In genomic region chr10:80687850-80688249, GRCm38 (mm10) we compare ENCODE assay signal across 7 mouse cellular contexts. TPM values are rescaled to one million over a fixed set of nuclear protein-coding genes. Genes with fewer than 3 reads are reported as not detected.
DNase-seq lines count a peak whose midpoint lies in the region; ATAC-seq and TF ChIP-seq lines count a peak whose summit lies in the region.

No protein-coding gene starts in this region.

- H3K4me1 ChIP-seq in bone marrow, adult 2 months (ENCODE audit: control insufficient read depth, insufficient read depth, low read length) = peaks cover 20% of the 10 kb centered on the region
- H3K4me1 ChIP-seq in forebrain, postnatal 0 days (ENCODE audit: insufficient read depth) = no peaks in the 10 kb centered on the region
- peaks cover 29% of the 10 kb centered on the region for H3K4me1 ChIP-seq in liver, postnatal 0 days (ENCODE audit: insufficient read depth)

- no peak overlapping the region for H3K27ac ChIP-seq in bone marrow, adult 2 months (ENCODE audit: control insufficient read depth, insufficient read depth, low read depth, low read length, poor library complexity)
- no peak overlapping the region for H3K27ac ChIP-seq in forebrain, postnatal 0 days (ENCODE audit: low read depth, low read length)
- no peak overlapping the region for H3K27ac ChIP-seq in liver, postnatal 0 days (ENCODE audit: low read depth)

- H3K4me3 ChIP-seq in bone marrow, adult 2 months (replicated peaks; ENCODE audit: control insufficient read depth, low read depth, low read length) = no peak overlapping the region
- H3K4me3 ChIP-seq in forebrain, postnatal 0 days (ENCODE audit: low read depth, low read length) = no peak overlapping the region
- no peak overlapping the region for H3K4me3 ChIP-seq in liver, postnatal 0 days (ENCODE audit: low read depth, low read length)

- TF ChIP-seq POLR2A in bone marrow, adult 2 months (IDR thresholded peaks at IDR 0.05; ENCODE audit: borderline replicate concordance, control insufficient read depth, low read depth, low read length) = no peak

- TF ChIP-seq EP300 in liver, postnatal 0 days (IDR thresholded peaks at IDR 0.05; ENCODE audit: low read depth) = no peak

- WGBS in bone marrow, adult 2 months = 30% methylated on average over 5 of the region's 5 CpGs
- WGBS in forebrain, postnatal 0 days = 26% methylated on average over 5 of the region's 5 CpGs
- WGBS in liver, postnatal 0 days (ENCODE audit: insufficient replicate concordance) = 40% methylated on average over 5 of the region's 5 CpGs

- no peaks in the 10 kb centered on the region for H3K27me3 ChIP-seq in forebrain, postnatal 0 days (ENCODE audit: insufficient read depth, low read length)
- H3K27me3 ChIP-seq in liver, postnatal 0 days (ENCODE audit: insufficient read depth, low read length) = no peaks in the 10 kb centered on the region

- H3K9me3 ChIP-seq in forebrain, postnatal 0 days (ENCODE audit: low read length) = no peaks in the 10 kb centered on the region
- H3K9me3 ChIP-seq in liver, postnatal 0 days (ENCODE audit: low read length) = no peaks in the 10 kb centered on the region

- H3K36me3 ChIP-seq in forebrain, postnatal 0 days (ENCODE audit: insufficient read depth) = peaks cover 83% of the 10 kb centered on the region
- H3K36me3 ChIP-seq in liver, postnatal 0 days (replicated peaks; ENCODE audit: insufficient read depth, low read length) = peaks cover 44% of the 10 kb centered on the region

- peak; percentile 83 for ATAC-seq in forebrain, postnatal 0 days
- peak; percentile 69 for ATAC-seq in liver, postnatal 0 days

- peak; percentile 73 for TF ChIP-seq CTCF in bone marrow, adult 2 months (IDR thresholded peaks at IDR 0.05; ENCODE audit: control insufficient read depth, insufficient read depth, low read length)
- peak; percentile 74 for TF ChIP-seq CTCF in forebrain, postnatal 0 days (IDR thresholded peaks at IDR 0.05; ENCODE audit: low read depth)
- TF ChIP-seq CTCF in liver, postnatal 0 days (IDR thresholded peaks at IDR 0.05; ENCODE audit: low read depth) = peak; percentile 91

- H3K4me2 ChIP-seq in forebrain, postnatal 0 days (ENCODE audit: low read depth) = no peak overlapping the region
- H3K4me2 ChIP-seq in liver, postnatal 0 days (ENCODE audit: low read depth, low read length) = no peak overlapping the region

- DNase-seq in 3T3-L1 (ENCODE audit: low read depth, low spot score) (peak; percentile 83), 416B (ENCODE audit: low read depth) (peak; percentile 80)
- DNase-seq in forebrain, postnatal 0 days = peak; percentile 69
- DNase-seq in kidney, adult 18-20 months = peak; percentile 84
- peak; percentile 84 for DNase-seq in liver, postnatal 0 days
- DNase-seq in skeletal muscle tissue, adult 2 months (ENCODE audit: low read depth, low spot score) = peak; percentile 79

- no peak overlapping the region for H3K9ac ChIP-seq in forebrain, postnatal 0 days
- no peak overlapping the region for H3K9ac ChIP-seq in liver, postnatal 0 days (replicated peaks)

RNA-seq across cellular contexts. Expression of gene Mknk2, which starts 9.9 kb away (rescaled TPM):
- 70.5 and 89.6 TPM in 2 replicates for polyA plus RNA-seq in bone marrow, adult 2 months (2011; ENCODE audit: insufficient read depth, insufficient read length, low replicate concordance, missing spikeins)
- total RNA-seq in forebrain, postnatal 0 days (2014; rRNA removed) = 55.2 and 69.8 TPM in 2 replicates
- 42.4 and 43.6 TPM in 2 replicates for polyA plus RNA-seq in forebrain, postnatal 0 days (2015; fragmentation: Nextera tagmentation; extraction: Ambion mirVana)
- polyA plus RNA-seq in liver, postnatal 0 days (2015; fragmentation: Nextera tagmentation; extraction: Ambion mirVana) = 45.8 and 46.1 TPM in 2 replicates

RNA-seq across cellular contexts. Expression of gene Mob3a, which starts 13.9 kb away (rescaled TPM):
- 16.3 and 45.8 TPM in 2 replicates for polyA plus RNA-seq in bone marrow, adult 2 months (2011; ENCODE audit: insufficient read depth, insufficient read length, low replicate concordance, missing spikeins)
- 54.1 and 57.8 TPM in 2 replicates for total RNA-seq in forebrain, postnatal 0 days (2014; rRNA removed)
- polyA plus RNA-seq in forebrain, postnatal 0 days (2015; fragmentation: Nextera tagmentation; extraction: Ambion mirVana) = 38.9 and 45.9 TPM in 2 replicates
- 14.7 and 17.3 TPM in 2 replicates for polyA plus RNA-seq in liver, postnatal 0 days (2015; fragmentation: Nextera tagmentation; extraction: Ambion mirVana)

RNA-seq across cellular contexts. Expression of gene Izumo4, which starts 14.1 kb away (rescaled TPM):
- 22.9 and 33.3 TPM in 2 replicates for polyA plus RNA-seq in bone marrow, adult 2 months (2011; ENCODE audit: insufficient read depth, insufficient read length, low replicate concordance, missing spikeins)
- 37.9 and 39.5 TPM in 2 replicates for total RNA-seq in forebrain, postnatal 0 days (2014; rRNA removed)
- polyA plus RNA-seq in forebrain, postnatal 0 days (2015; fragmentation: Nextera tagmentation; extraction: Ambion mirVana) = 34.4 and 36.7 TPM in 2 replicates
- 7.9 and 10.4 TPM in 2 replicates for polyA plus RNA-seq in liver, postnatal 0 days (2015; fragmentation: Nextera tagmentation; extraction: Ambion mirVana)

RNA-seq across cellular contexts. Expression of gene Btbd2, which starts 31.0 kb away (rescaled TPM):
- 7.0 and 22.1 TPM in 2 replicates for polyA plus RNA-seq in bone marrow, adult 2 months (2011; ENCODE audit: insufficient read depth, insufficient read length, low replicate concordance, missing spikeins)
- 105 and 131 TPM in 2 replicates for total RNA-seq in forebrain, postnatal 0 days (2014; rRNA removed)
- 70.4 and 77.6 TPM in 2 replicates for polyA plus RNA-seq in forebrain, postnatal 0 days (2015; fragmentation: Nextera tagmentation; extraction: Ambion mirVana)
- polyA plus RNA-seq in liver, postnatal 0 days (2015; fragmentation: Nextera tagmentation; extraction: Ambion mirVana) = 10.7 and 11.5 TPM in 2 replicates

RNA-seq across cellular contexts. Expression of gene Ap3d1, which starts 54.2 kb away (rescaled TPM):
- 35.9 and 68.0 TPM in 2 replicates for polyA plus RNA-seq in bone marrow, adult 2 months (2011; ENCODE audit: insufficient read depth, insufficient read length, low replicate concordance, missing spikeins)
- total RNA-seq in forebrain, postnatal 0 days (2014; rRNA removed) = 137 and 176 TPM in 2 replicates
- 63.8 and 87.7 TPM in 2 replicates for polyA plus RNA-seq in forebrain, postnatal 0 days (2015; fragmentation: Nextera tagmentation; extraction: Ambion mirVana)
- polyA plus RNA-seq in liver, postnatal 0 days (2015; fragmentation: Nextera tagmentation; extraction: Ambion mirVana) = 16.4 and 19.0 TPM in 2 replicates
